Mouse (Mus musculus): Measurements from ENCODE around the gene Rps18.
"Not testable (repeated sequence)": the region's sequence is repeated elsewhere in the genome, so short reads cannot be mapped to it uniquely, and the experiment has no call there.

Gene Rps18

GRCm38 (mm10) chr17:33955555-33956214 lies at the start of gene Rps18, which contains the start of gene Vps52:
Gene Rps18, minus strand, starts transcription at chr17:33956001.
Gene Vps52, plus strand, starts transcription at chr17:33955812.
- DNase-seq (ENCODE audit: low spot score), result peak; percentile 65

- DNase-seq (ENCODE audit: low spot score), result no peak
These were observed 47.6 kb upstream of the Rps18 start for GRCm38 (mm10) chr17:34003426-34003825.

- not testable (repeated sequence) for DNase-seq (ENCODE audit: low spot score)
These were observed 45.0 kb upstream of the Rps18 start for GRCm38 (mm10) chr17:34000796-34001195.

GRCm38 (mm10) chr17:34000150-34000537 lies 44.3 kb upstream of the Rps18 start, which contains the start of gene H2-K1:
Gene H2-K1, minus strand, starts transcription at chr17:34000347.
- peak; percentile 58 for DNase-seq (ENCODE audit: low spot score)

- no peak for DNase-seq (ENCODE audit: low spot score)
These were observed 43.7 kb upstream of the Rps18 start for GRCm38 (mm10) chr17:33999341-34000149.

- DNase-seq (ENCODE audit: low spot score), result not testable (repeated sequence)
These were observed 42.9 kb upstream of the Rps18 start for GRCm38 (mm10) chr17:33998697-33999096.

- not testable (repeated sequence) for DNase-seq (ENCODE audit: low spot score)
These were observed 41.2 kb upstream of the Rps18 start for GRCm38 (mm10) chr17:33997025-33997424.

- no peak for DNase-seq (ENCODE audit: low spot score)
These were observed 39.9 kb upstream of the Rps18 start for GRCm38 (mm10) chr17:33995651-33996050.

GRCm38 (mm10) chr17:33994959-33995358 lies 39.2 kb upstream of the Rps18 start:
- no peak for DNase-seq (ENCODE audit: low spot score)

GRCm38 (mm10) chr17:33991788-33992664 lies 36.2 kb upstream of the Rps18 start:
- DNase-seq (ENCODE audit: low spot score), result no peak

- DNase-seq (ENCODE audit: low spot score), result not testable (repeated sequence)
These were observed 26.3 kb upstream of the Rps18 start for GRCm38 (mm10) chr17:33982136-33982535.

GRCm38 (mm10) chr17:33981192-33981909 lies 25.6 kb upstream of the Rps18 start:
- peak; percentile 47 for DNase-seq (ENCODE audit: low spot score)

GRCm38 (mm10) chr17:33980181-33981035 lies 24.6 kb upstream of the Rps18 start:
- DNase-seq (ENCODE audit: low spot score), result no peak

- DNase-seq (ENCODE audit: low spot score), result no peak
These were observed 23.8 kb upstream of the Rps18 start for GRCm38 (mm10) chr17:33979512-33980050.

- DNase-seq (ENCODE audit: low spot score), result no peak
These were observed 22.8 kb upstream of the Rps18 start for GRCm38 (mm10) chr17:33978631-33979031.

GRCm38 (mm10) chr17:33977861-33978557 lies 22.2 kb upstream of the Rps18 start:
- no peak for DNase-seq (ENCODE audit: low spot score)

- DNase-seq (ENCODE audit: low spot score), result no peak
These were observed 17.8 kb upstream of the Rps18 start for GRCm38 (mm10) chr17:33973572-33973971.

GRCm38 (mm10) chr17:33972691-33973090 lies 16.9 kb upstream of the Rps18 start:
- no peak for DNase-seq (ENCODE audit: low spot score)

- no peak for DNase-seq (ENCODE audit: low spot score)
These were observed 13.6 kb upstream of the Rps18 start for GRCm38 (mm10) chr17:33969394-33969793.

GRCm38 (mm10) chr17:33968927-33969326 lies 13.1 kb upstream of the Rps18 start:
- DNase-seq (ENCODE audit: low spot score), result no peak
